Mouse (Mus musculus): ENCODE data around the gene Hesx1. TPM values are rescaled to one million over a fixed set of nuclear protein-coding genes. Genes with fewer than 3 reads are reported as not detected.
A peak's percentile ranks its signal among the peaks of the same experiment; 100 is the strongest.

The Hesx1 gene
- total and polyA plus RNA-seq, 3 experiments: 1.9 to 4.3 (median 3.9) TPM

DNA sequence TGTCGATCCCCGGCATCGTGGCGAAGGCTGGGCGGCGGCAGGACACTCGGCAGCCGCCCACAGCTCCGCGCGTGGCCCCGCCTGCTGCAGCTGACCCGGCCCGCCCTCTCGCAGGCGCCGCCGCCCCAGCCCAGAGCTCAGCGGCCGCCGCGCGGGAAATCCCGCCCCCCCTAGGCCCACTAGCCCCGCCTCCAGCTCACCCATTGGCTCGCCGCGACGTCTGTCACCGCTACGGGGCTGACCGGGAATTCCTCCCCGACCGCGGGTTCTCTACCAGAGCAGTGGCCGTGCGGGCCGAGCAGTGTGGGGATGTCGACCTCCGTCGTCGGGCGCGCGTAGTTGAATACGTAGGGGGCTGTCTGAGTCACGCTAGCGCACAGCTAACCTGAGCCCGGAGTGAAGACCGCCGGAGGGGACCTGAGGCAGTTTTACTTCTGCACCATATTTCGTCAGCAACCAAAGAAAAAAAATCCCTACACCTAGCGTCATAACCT lies 23.7 kb upstream of the Hesx1 start:
- peaks cover 15% of the 10 kb centered on the region for H3K79me2 ChIP-seq (replicated peaks; ENCODE audit: control insufficient read depth, extremely low read depth, insufficient read depth, poor library complexity, severe bottlenecking)
- peaks cover 2% of the 10 kb centered on the region for H3K9me3 ChIP-seq (replicated peaks; ENCODE audit: low read length)
- peaks cover 6 to 20% of the 10 kb centered on the region in 2 experiments; a peak in 2 of 4 replicates for H3K4me1 ChIP-seq (ENCODE audit: control insufficient read depth in 1 of 2, insufficient read depth in 2 of 2)
- H3K9ac ChIP-seq (ENCODE audit: insufficient read depth, low read depth): peak overlapping the region; percentile 82
- peak overlapping the region; percentile 75; the same call in 1 of the 2 replicates for H3K4me2 ChIP-seq (ENCODE audit: insufficient read depth, low read depth, poor library complexity, severe bottlenecking)
- in situ Hi-C loops (cut with MboI; ENCODE audit: low pct_ligation_motif_present, low pct_unique_long_range_greater_than_20kb, low sequenced_read_pairs): no loop called here
- dilution Hi-C loops (cut with MboI; ENCODE audit: extremely low pct_ligation_motif_present, extremely low pct_unique_long_range_greater_than_20kb, low sequenced_read_pairs): no loop called here
- no peak for TF ChIP-seq SMC3 (IDR thresholded peaks at IDR 0.05; ENCODE audit: low read depth, low read length)
- peak; percentile 77; the same call in 1 of the 2 replicates for TF ChIP-seq POLR2AphosphoS2 (IDR thresholded peaks at IDR 0.05; ENCODE audit: low read depth, low read length)
- no peak for TF ChIP-seq USF2 (conservative IDR thresholded peaks at IDR 0.05; ENCODE audit: low read depth, low read length)
- 0 out of 2 replicates have a peak, but pooled peaks have one; percentile 7 for TF ChIP-seq ETS1 (conservative IDR thresholded peaks at IDR 0.05; ENCODE audit: low read depth, low read length)
- TF ChIP-seq RAD21 (IDR thresholded peaks at IDR 0.05; ENCODE audit: low read depth, low read length): no peak
- no peak for TF ChIP-seq ZC3H11A (IDR thresholded peaks at IDR 0.05; ENCODE audit: low read depth, low read length)
- no peak for TF ChIP-seq MAFK (IDR thresholded peaks at IDR 0.05; ENCODE audit: insufficient replicate concordance, low read length)
- TF ChIP-seq EP300 (IDR thresholded peaks at IDR 0.05; ENCODE audit: low read length): no peak
- peak; percentile 60; the same call in 1 of the 2 replicates for TF ChIP-seq ZNF384 (IDR thresholded peaks at IDR 0.05; ENCODE audit: low read depth, low read length)
- no peak for TF ChIP-seq CTCF (conservative IDR thresholded peaks at IDR 0.05 in 1 of 2, IDR thresholded peaks at IDR 0.05 in 1 of 2; ENCODE audit: low read depth in 2 of 2, low read length in 2 of 2)
- TF ChIP-seq ZMIZ1 (IDR thresholded peaks at IDR 0.05; ENCODE audit: low read depth, low read length): peak; percentile 94
- peak; percentile 55; the same call in 1 of the 2 replicates for TF ChIP-seq TBP (conservative IDR thresholded peaks at IDR 0.05; ENCODE audit: low read depth, low read length)
- TF ChIP-seq USF1 (IDR thresholded peaks at IDR 0.05; ENCODE audit: low read depth, low read length): no peak
- TF ChIP-seq MAZ (IDR thresholded peaks at IDR 0.05; ENCODE audit: low read depth, low read length): peak; percentile 66; the same call in 1 of the 2 replicates
- TF ChIP-seq MXI1 (IDR thresholded peaks at IDR 0.05; ENCODE audit: low read depth, low read length): no peak
- TF ChIP-seq TCF12 (IDR thresholded peaks at IDR 0.05; ENCODE audit: low read depth, low read length): peak; percentile 75
- TF ChIP-seq ZKSCAN1 (IDR thresholded peaks at IDR 0.05; ENCODE audit: borderline replicate concordance, low read depth, low read length): no peak
- TF ChIP-seq HCFC1 (IDR thresholded peaks at IDR 0.05; ENCODE audit: low read depth, low read length): peak; percentile 46
- 0 out of 2 replicates have a peak, but pooled peaks have one; percentile 47 for TF ChIP-seq E2F4 (IDR thresholded peaks at IDR 0.05; ENCODE audit: insufficient replicate concordance, low read depth, low read length)
- no peak for TF ChIP-seq JUN (IDR thresholded peaks at IDR 0.05; ENCODE audit: insufficient read depth, low read depth, low read length)
- TF ChIP-seq CHD1 (IDR thresholded peaks at IDR 0.05; ENCODE audit: low read depth, low read length): no peak
- peak; percentile 95 for TF ChIP-seq NELFE (IDR thresholded peaks at IDR 0.05; ENCODE audit: low read depth, low read length)
- 0 out of 2 replicates have a peak, but pooled peaks have one; percentile 28 for TF ChIP-seq IRF4 (IDR thresholded peaks at IDR 0.05; ENCODE audit: low read depth, low read length)
- peak; percentile 96 for TF ChIP-seq POLR2A (IDR thresholded peaks at IDR 0.05; ENCODE audit: low read depth, low read length)
- TF ChIP-seq MEF2A (IDR thresholded peaks at IDR 0.05; ENCODE audit: borderline replicate concordance, low read depth, low read length): peak; percentile 21; the same call in 1 of the 2 replicates
- TF ChIP-seq BHLHE40 (IDR thresholded peaks at IDR 0.05; ENCODE audit: low read depth, low read length): peak; percentile 42; the same call in 1 of the 2 replicates
- TF ChIP-seq ELF1 (IDR thresholded peaks at IDR 0.05; ENCODE audit: low read depth, low read length): peak; percentile 63; the same call in 1 of the 2 replicates
- TF ChIP-seq RCOR1 (conservative IDR thresholded peaks at IDR 0.05; ENCODE audit: low read depth, low read length): no peak
- TF ChIP-seq UBTF (IDR thresholded peaks at IDR 0.05; ENCODE audit: low read depth, low read length): no peak
- TF ChIP-seq CHD2 (IDR thresholded peaks at IDR 0.05; ENCODE audit: low read length): peak; percentile 70
- TF ChIP-seq GABPA (IDR thresholded peaks at IDR 0.05; ENCODE audit: insufficient replicate concordance, low read depth, low read length): no peak
- peak; percentile 54 for TF ChIP-seq NRF1 (IDR thresholded peaks at IDR 0.05; ENCODE audit: low read depth, low read length)
- peak; percentile 32; the same call in 1 of the 2 replicates for TF ChIP-seq MAX (IDR thresholded peaks at IDR 0.05; ENCODE audit: low read length)
- H3K4me3 ChIP-seq (replicated peaks in 1 of 3; ENCODE audit: low read depth in 2 of 3, low read length in 2 of 3, poor library complexity in 1 of 3): peak overlapping the region; percentile 87 to 92 (median 90)
- DNase-seq (ENCODE audit: extremely low read depth): peak; percentile 89
- H3K27ac ChIP-seq (ENCODE audit: insufficient read depth, low read depth): no peak overlapping the region
- H3K27me3 ChIP-seq (replicated peaks): peaks cover 4% of the 10 kb centered on the region
- no peaks in the 10 kb centered on the region for H3K36me3 ChIP-seq (replicated peaks in 1 of 2; ENCODE audit: control insufficient read depth in 1 of 2, insufficient read depth in 1 of 2, low read length in 1 of 2)
